Mouse (Mus musculus) liver, adult (tissue): Measurements from ENCODE around the gene Ms4a15.

Experiments
- GATA4 ChIP-seq: IDR thresholded peaks from 2 replicates; pipeline ENCODE4 v1.6.1; 2014; ENCODE audit warnings: mild to moderate bottlenecking, low read length; ENCODE audit not compliant: insufficient replicate concordance

Gene Ms4a15

DNA sequence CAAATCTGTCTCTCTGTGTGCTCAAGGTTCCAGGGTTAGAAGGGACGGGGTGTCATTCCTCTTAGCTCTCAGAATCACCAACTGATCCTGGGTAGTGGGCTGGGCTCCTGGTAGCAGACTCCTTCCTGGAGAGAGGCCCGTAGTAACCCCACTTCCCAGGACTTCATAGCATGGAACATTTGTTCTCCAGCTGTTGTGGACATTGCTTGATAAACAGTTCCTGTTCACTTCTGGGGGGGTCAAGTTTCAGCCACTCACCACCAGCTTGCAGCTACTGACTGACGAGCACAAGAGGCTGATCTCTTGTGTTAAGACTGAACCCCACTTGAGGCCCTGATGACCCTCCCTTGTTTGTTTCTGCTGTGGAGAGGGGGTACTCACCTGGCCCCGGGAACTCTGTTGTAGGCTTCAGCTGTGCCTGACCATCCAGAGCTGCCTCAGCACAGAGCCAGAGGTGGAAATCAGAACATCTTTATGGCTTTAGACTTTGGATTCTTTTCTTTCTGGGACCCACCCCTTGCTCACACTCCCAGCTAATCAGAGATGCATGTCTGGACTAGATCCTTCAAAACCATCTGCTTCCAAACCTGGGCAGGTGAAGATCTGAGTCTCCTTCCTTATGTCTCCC is 18.7 kb downstream of the Ms4a15 start, which contains the start of gene Ms4a10:
Gene Ms4a10 (minus strand): TSS at position 433 of the 628 bp plus-strand sequence.
- peak; percentile 23; the same call in 1 of the 2 replicates for TF ChIP-seq GATA4

DNA sequence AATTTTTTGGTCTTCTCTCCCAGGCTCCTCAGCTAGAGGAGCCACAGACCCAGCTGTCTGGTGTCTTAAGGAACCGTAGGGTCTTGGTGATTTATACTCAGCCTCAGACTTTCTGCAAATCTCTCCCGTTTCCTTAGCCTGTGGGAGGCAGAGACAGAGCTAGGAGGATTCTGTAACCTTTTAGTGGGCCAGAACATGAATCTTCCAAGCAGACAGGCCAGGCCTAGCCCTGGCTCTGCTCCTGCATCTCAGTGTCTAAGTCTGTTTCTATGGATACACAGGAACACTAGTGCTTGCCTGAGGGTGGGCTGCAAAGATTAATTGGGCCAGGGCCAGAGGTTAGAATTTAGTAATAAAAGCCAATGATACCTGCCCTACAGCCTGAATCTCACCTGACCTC is 19.9 kb downstream of the Ms4a15 start:
- TF ChIP-seq GATA4 = no peak

DNA sequence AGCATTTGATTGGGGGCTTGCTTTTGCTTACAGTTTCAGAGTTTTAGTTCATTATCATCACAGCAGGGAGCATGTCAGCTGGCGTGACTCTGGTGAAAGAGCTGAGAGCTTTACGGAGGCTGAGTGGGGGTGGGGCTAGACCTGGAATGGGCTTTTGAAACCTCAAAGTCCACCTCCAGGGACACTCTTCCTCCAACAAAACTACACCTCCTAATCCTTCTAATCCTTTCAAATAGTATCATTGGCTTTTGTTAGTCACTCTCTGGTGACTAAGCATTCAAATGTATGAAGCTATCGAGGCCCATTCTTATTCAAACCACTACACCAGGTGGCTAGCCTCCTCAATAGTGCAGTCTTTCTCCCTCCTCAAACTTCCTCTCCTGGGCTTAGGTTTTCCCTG is 20.4 kb downstream of the Ms4a15 start:
- TF ChIP-seq GATA4 = no peak

GRCm38 (mm10) chr19:10970457-10970856 is 22.6 kb downstream of the Ms4a15 start:
- TF ChIP-seq GATA4 = peak; percentile 97

DNA sequence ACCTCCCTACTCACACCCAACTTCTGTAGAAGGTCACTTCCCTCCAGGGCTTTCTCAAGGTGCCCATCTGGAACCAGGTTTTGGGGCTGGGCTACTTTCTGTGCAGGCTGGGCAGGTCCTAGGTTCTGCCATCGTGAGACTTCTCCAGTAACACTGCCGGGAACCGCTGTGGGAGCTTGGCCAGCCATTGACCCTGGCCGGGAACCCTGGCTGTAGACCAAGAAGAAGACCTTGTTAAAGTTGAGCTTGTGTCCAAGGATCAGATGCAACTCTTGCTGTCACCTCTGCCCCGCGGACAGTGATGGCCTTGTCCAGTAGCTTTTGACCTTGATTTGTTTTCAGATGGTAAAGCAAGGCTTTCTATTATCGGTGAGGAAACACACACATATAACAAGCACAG is 24.5 kb downstream of the Ms4a15 start:
- TF ChIP-seq GATA4 = no peak

DNA sequence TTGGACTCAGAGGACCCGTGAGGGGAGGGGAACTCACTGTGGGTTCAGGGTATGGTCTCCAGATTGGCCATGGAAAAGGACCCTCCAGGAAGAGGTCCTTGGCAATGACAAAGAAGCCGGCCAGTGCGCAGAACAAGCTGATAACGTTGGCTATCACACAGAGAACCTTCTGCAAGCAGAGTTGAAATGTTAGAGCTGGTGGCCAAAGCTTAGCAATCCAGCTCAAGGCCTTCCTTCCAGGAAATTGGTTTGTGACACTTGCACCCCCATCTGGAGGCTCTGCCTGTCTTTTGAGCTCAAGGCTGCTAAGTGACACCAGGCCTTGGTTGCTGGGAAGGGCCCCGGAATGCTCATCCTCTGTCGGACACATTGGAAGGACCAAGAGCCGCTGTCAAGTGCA is 27.3 kb downstream of the Ms4a15 start:
- no peak for TF ChIP-seq GATA4

DNA sequence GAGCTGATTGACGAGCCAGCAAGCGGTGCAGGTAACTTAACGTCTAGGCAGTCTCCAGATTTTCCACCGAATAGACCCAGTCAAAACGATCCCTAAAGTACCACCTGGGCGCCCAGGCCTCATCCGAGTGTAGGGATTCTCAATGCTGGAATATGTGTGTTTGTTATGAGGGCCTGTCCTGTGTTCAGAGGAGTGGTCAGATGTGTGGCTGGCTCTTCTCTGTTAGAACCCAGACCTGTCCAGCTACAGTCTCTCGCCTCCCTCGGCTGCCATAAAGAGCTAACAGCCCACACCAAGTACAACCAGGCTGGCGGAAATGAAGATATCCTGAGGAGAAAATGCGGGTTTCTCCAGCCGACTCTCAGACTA is 33.1 kb downstream of the Ms4a15 start:
- TF ChIP-seq GATA4 = no peak

GRCm38 (mm10) chr19:10959085-10959977 is 33.7 kb downstream of the Ms4a15 start:
- TF ChIP-seq GATA4 = no peak

DNA sequence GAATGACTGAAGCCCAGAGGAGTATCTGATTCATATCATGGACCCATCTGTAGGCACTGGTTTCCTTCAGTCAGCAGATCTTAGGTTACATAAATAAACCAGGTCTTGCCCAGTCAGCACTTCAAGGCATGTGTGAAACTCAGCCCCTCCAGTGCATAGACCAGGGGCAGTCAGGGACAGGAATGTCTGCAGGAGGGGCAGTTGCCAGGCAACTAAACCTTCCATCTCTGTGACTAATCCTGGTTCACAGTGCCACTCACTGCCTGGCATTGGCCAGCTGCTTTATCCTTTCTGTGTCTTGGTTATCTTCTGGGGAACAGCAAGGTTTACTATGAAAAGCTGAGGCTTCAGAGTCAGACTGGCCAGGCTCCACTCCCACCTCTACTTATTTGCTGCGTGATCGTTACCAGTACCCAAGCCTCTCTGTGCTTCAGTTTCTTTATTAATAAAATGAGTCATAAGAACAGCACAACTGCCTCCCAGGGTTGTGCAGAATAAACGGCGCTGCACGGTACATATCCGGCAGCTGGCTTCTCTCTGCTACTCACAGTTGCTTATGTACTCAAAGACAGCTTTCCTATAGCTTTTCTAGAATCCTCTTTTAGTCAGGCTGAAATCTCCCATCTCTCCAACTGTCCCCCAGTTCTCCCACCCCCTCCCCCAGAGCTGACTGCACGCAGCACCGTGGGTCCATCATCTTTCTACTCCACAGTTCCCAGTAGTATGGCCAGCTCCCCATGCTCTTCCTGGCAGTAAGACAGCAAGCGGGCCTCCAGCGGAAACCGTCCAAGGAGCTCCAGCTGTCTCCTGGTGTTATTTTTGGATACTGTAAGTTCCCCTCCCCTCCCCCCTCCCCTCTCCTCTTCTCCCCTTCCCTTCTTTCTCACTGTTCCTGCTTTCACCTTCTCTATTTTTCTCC is 40.8 kb downstream of the Ms4a15 start:
- TF ChIP-seq GATA4 = no peak

GRCm38 (mm10) chr19:10949558-10949957 is 43.5 kb downstream of the Ms4a15 start:
- no peak for TF ChIP-seq GATA4

GRCm38 (mm10) chr19:10949112-10949511 is 43.9 kb downstream of the Ms4a15 start, which contains the start of gene Ccdc86:
Gene Ccdc86 (minus strand): TSS chr19:10949266.
- TF ChIP-seq GATA4 = peak; percentile 9; the same call in 1 of the 2 replicates

DNA sequence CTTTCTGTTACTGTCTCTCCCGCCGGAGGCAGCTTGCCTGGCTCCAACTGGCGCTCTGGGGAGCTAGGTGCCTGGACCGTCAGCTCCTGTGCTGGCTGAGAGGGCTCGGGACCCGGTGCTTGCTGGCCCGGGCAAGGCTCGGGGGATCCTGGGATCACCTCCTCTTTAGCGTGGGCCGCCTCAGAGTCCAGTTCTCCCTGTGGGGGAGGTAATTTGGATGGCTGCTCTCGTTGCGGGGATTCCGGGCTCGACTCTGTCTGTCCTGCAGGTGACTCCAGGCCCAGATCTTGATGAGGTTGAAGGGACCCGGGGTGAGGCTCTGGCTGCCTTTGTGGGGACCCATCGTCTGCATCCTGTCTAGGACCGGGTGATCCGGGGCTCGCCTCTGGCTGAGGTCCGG is 44.6 kb downstream of the Ms4a15 start:
- no peak for TF ChIP-seq GATA4

- no peak for TF ChIP-seq GATA4
These were observed 45.8 kb downstream of the Ms4a15 start for GRCm38 (mm10) chr19:10947219-10947618.

GRCm38 (mm10) chr19:10946506-10946905 is 46.5 kb downstream of the Ms4a15 start:
- TF ChIP-seq GATA4 = no peak

DNA sequence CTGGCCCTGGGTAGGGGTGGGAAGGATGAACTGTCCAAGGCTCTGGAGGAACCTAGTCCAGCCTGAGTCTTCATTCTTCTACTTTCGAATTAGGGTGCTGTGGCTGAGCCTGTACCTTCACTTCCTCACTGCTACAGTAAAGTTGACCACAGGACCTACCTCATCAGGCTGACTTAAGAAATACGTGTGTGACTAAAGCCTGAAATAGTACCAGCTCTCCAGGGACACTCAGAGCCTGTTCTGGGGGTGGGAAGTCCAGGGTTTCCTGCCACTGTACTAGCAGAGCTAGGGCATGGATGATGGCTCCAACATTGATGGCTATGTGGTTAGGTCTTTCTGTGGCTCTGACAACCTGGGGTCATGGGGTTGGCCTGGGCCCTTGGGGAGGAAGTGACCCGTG is 49.1 kb downstream of the Ms4a15 start:
- TF ChIP-seq GATA4 = no peak
